Mouse (Mus musculus) embryonic fibroblast, embryonic 13.5 days (primary cell): ENCODE measurements around the gene Atf7.

Experiments
- CTCF ChIP-seq: IDR thresholded peaks from 2 replicates; pipeline ENCODE4 v1.5.1; 2011; ENCODE audit warnings: mild to moderate bottlenecking, control low read depth, low read length, moderate library complexity, borderline replicate concordance; ENCODE audit not compliant: insufficient read depth
- POLR2A ChIP-seq: IDR thresholded peaks from 2 replicates; pipeline ENCODE4 v1.6.1; 2011; ENCODE audit warnings: low read depth, mild to moderate bottlenecking, control low read depth, low read length, moderate library complexity

GRCm38 (mm10) chr15:102527936-102528335 is 97.3 kb downstream of the Atf7 start:
- peak; percentile 31; the same call in 1 of the 2 replicates for TF ChIP-seq CTCF
- no peak for TF ChIP-seq POLR2A
